Mouse (Mus musculus): ENCODE measurements around the gene Ly6g6e. TPM values are rescaled to one million over a fixed set of nuclear protein-coding genes. Genes with fewer than 3 reads are reported as not detected.

Ly6g6e gene
- polyA plus RNA-seq, 1 experiment, result not detected

GRCm38 (mm10) chr17:35077285-35077684 lies 583 bp downstream of the Ly6g6e start:
- Histone ChIP-seq H3K4me3 (ENCODE audit: insufficient read depth, poor library complexity, severe bottlenecking) (no peak overlapping the region), H3K79me3 (ENCODE audit: low read depth) (no peaks in the 10 kb centered on the region), H3K79me2 (ENCODE audit: control insufficient read depth, insufficient read depth) (no peaks in the 10 kb centered on the region), H3K36me3 (ENCODE audit: control insufficient read depth, insufficient read depth) (no peaks in the 10 kb centered on the region), H3ac (ENCODE audit: control insufficient read depth, insufficient read length, low read depth) (no peak overlapping the region), H3K27me3 (ENCODE audit: control insufficient read depth, insufficient read depth, insufficient read length) (peaks cover 19% of the 10 kb centered on the region)
- no peak for TF ChIP-seq CEBPB (IDR thresholded peaks at IDR 0.05; ENCODE audit: low read depth)
- TF ChIP-seq MYOG (IDR thresholded peaks at IDR 0.05; ENCODE audit: control insufficient read depth, extremely low read depth, insufficient read length), result no peak
- TF ChIP-seq MAX (IDR thresholded peaks at IDR 0.05), result no peak
- no peak for TF ChIP-seq FOSL1 (IDR thresholded peaks at IDR 0.05; ENCODE audit: insufficient read depth, low read length, poor library complexity, severe bottlenecking)
- TF ChIP-seq CTCF (IDR thresholded peaks at IDR 0.05; ENCODE audit: control insufficient read depth, insufficient read depth, insufficient read length), result no peak
- TF ChIP-seq USF1 (IDR thresholded peaks at IDR 0.05; ENCODE audit: low read depth), result no peak
- no peak for TF ChIP-seq MYOD1 (IDR thresholded peaks at IDR 0.05; ENCODE audit: control insufficient read depth, insufficient read length, low read depth)

GRCm38 (mm10) chr17:35077786-35078233 lies 1.1 kb downstream of the Ly6g6e start, which contains the start of gene Ly6g6d:
Ly6g6d (minus strand) TSS chr17:35078065.
- H3K79me2 ChIP-seq (ENCODE audit: control insufficient read depth, insufficient read depth), result no peaks in the 10 kb centered on the region
- no peaks in the 10 kb centered on the region for H3K79me3 ChIP-seq (ENCODE audit: low read depth)
- peak within 1 kb of the TSS; percentile 42 for H3ac ChIP-seq (ENCODE audit: control insufficient read depth, insufficient read length, low read depth)
- H3K36me3 ChIP-seq (ENCODE audit: control insufficient read depth, insufficient read depth), result no peaks in the 10 kb centered on the region
- peaks cover 19% of the 10 kb centered on the region for H3K27me3 ChIP-seq (ENCODE audit: control insufficient read depth, insufficient read depth, insufficient read length)
- peak within 1 kb of the TSS; percentile 11 for H3K4me3 ChIP-seq (ENCODE audit: insufficient read depth, poor library complexity, severe bottlenecking)
- TF ChIP-seq MYOG (IDR thresholded peaks at IDR 0.05; ENCODE audit: control insufficient read depth, extremely low read depth, insufficient read length) (no peak), CTCF (IDR thresholded peaks at IDR 0.05; ENCODE audit: control insufficient read depth, insufficient read depth, insufficient read length) (peak; percentile 43), USF1 (IDR thresholded peaks at IDR 0.05; ENCODE audit: low read depth) (no peak), MAX (IDR thresholded peaks at IDR 0.05) (no peak), CEBPB (IDR thresholded peaks at IDR 0.05; ENCODE audit: low read depth) (no peak)

GRCm38 (mm10) chr17:35079778-35080177 lies 3.1 kb downstream of the Ly6g6e start:
- H3K79me3 ChIP-seq (ENCODE audit: low read depth), result no peaks in the 10 kb centered on the region
- H3K79me2 ChIP-seq (ENCODE audit: control insufficient read depth, insufficient read depth), result no peaks in the 10 kb centered on the region
- no peaks in the 10 kb centered on the region for H3K36me3 ChIP-seq (ENCODE audit: control insufficient read depth, insufficient read depth)
- peaks cover 23% of the 10 kb centered on the region for H3K27me3 ChIP-seq (ENCODE audit: control insufficient read depth, insufficient read depth, insufficient read length)
- no peak overlapping the region for H3ac ChIP-seq (ENCODE audit: control insufficient read depth, insufficient read length, low read depth)
- TF ChIP-seq MAX (IDR thresholded peaks at IDR 0.05) (no peak), CEBPB (IDR thresholded peaks at IDR 0.05; ENCODE audit: low read depth) (no peak), MYOG (IDR thresholded peaks at IDR 0.05; ENCODE audit: control insufficient read depth, extremely low read depth, insufficient read length) (no peak), FOSL1 (IDR thresholded peaks at IDR 0.05; ENCODE audit: insufficient read depth, low read length, poor library complexity, severe bottlenecking) (no peak), USF1 (IDR thresholded peaks at IDR 0.05; ENCODE audit: low read depth) (no peak), CTCF (IDR thresholded peaks at IDR 0.05; ENCODE audit: control insufficient read depth, insufficient read depth, insufficient read length) (no peak), MYOD1 (IDR thresholded peaks at IDR 0.05; ENCODE audit: control insufficient read depth, insufficient read length, low read depth) (no peak)
- H3K4me3 ChIP-seq (ENCODE audit: insufficient read depth, poor library complexity, severe bottlenecking), result no peak overlapping the region

GRCm38 (mm10) chr17:35080248-35080647 lies 3.5 kb downstream of the Ly6g6e start:
- H3K79me2 ChIP-seq (ENCODE audit: control insufficient read depth, insufficient read depth), result no peaks in the 10 kb centered on the region
- no peaks in the 10 kb centered on the region for H3K79me3 ChIP-seq (ENCODE audit: low read depth)
- H3ac ChIP-seq (ENCODE audit: control insufficient read depth, insufficient read length, low read depth), result no peak overlapping the region
- H3K36me3 ChIP-seq (ENCODE audit: control insufficient read depth, insufficient read depth), result no peaks in the 10 kb centered on the region
- H3K4me3 ChIP-seq (ENCODE audit: insufficient read depth, poor library complexity, severe bottlenecking), result no peak overlapping the region
- H3K27me3 ChIP-seq (ENCODE audit: control insufficient read depth, insufficient read depth, insufficient read length), result peaks cover 23% of the 10 kb centered on the region
- no peak for TF ChIP-seq CTCF (IDR thresholded peaks at IDR 0.05; ENCODE audit: control insufficient read depth, insufficient read depth, insufficient read length)
- TF ChIP-seq USF1 (IDR thresholded peaks at IDR 0.05; ENCODE audit: low read depth), result no peak
- no peak for TF ChIP-seq CEBPB (IDR thresholded peaks at IDR 0.05; ENCODE audit: low read depth)
- no peak for TF ChIP-seq FOSL1 (IDR thresholded peaks at IDR 0.05; ENCODE audit: insufficient read depth, low read length, poor library complexity, severe bottlenecking)
- TF ChIP-seq MYOG (IDR thresholded peaks at IDR 0.05; ENCODE audit: control insufficient read depth, extremely low read depth, insufficient read length), result no peak

GRCm38 (mm10) chr17:35080710-35081109 lies 4.0 kb downstream of the Ly6g6e start:
- H3K4me3 ChIP-seq (ENCODE audit: insufficient read depth, poor library complexity, severe bottlenecking), result no peak overlapping the region
- H3K27me3 ChIP-seq (ENCODE audit: control insufficient read depth, insufficient read depth, insufficient read length), result peaks cover 23% of the 10 kb centered on the region
- no peaks in the 10 kb centered on the region for H3K36me3 ChIP-seq (ENCODE audit: control insufficient read depth, insufficient read depth)
- no peak overlapping the region for H3ac ChIP-seq (ENCODE audit: control insufficient read depth, insufficient read length, low read depth)
- no peaks in the 10 kb centered on the region for H3K79me2 ChIP-seq (ENCODE audit: control insufficient read depth, insufficient read depth)
- TF ChIP-seq MAX (IDR thresholded peaks at IDR 0.05), result no peak
- no peak for TF ChIP-seq CEBPB (IDR thresholded peaks at IDR 0.05; ENCODE audit: low read depth)
- TF ChIP-seq CTCF (IDR thresholded peaks at IDR 0.05; ENCODE audit: control insufficient read depth, insufficient read depth, insufficient read length), result no peak
- no peak for TF ChIP-seq USF1 (IDR thresholded peaks at IDR 0.05; ENCODE audit: low read depth)
- no peak for TF ChIP-seq MYOG (IDR thresholded peaks at IDR 0.05; ENCODE audit: control insufficient read depth, extremely low read depth, insufficient read length)
- no peak for TF ChIP-seq MYOD1 (IDR thresholded peaks at IDR 0.05; ENCODE audit: control insufficient read depth, insufficient read length, low read depth)
- TF ChIP-seq FOSL1 (IDR thresholded peaks at IDR 0.05; ENCODE audit: insufficient read depth, low read length, poor library complexity, severe bottlenecking), result no peak
- no peaks in the 10 kb centered on the region for H3K79me3 ChIP-seq (ENCODE audit: low read depth)
